Mouse (Mus musculus) T-cell, adult 2 months (primary cell): ENCODE data around the gene Os9.
A peak's percentile ranks its signal among the peaks of the same experiment; 100 is the strongest.
"Not testable (repeated sequence)": the region's sequence is repeated elsewhere in the genome, so short reads cannot be mapped to it uniquely, and the experiment has no call there.

Experiments used
- DNase-seq: peaks from one replicate; pipeline ENCODE4 v3.0.0; 2022; ENCODE audit warnings: low spot score

Gene Os9

GRCm38 (mm10) chr10:127121066-127121477, at the start of gene Os9:
Os9 (minus strand) TSS chr10:127121131.
- DNase-seq = peak; percentile 96

GRCm38 (mm10) chr10:127170002-127170401, 49.1 kb upstream of the Os9 start:
- DNase-seq = no peak

GRCm38 (mm10) chr10:127167614-127168192, 46.8 kb upstream of the Os9 start:
- DNase-seq = no peak

- no peak for DNase-seq
These were observed 46.1 kb upstream of the Os9 start for GRCm38 (mm10) chr10:127166771-127167613.

DNA sequence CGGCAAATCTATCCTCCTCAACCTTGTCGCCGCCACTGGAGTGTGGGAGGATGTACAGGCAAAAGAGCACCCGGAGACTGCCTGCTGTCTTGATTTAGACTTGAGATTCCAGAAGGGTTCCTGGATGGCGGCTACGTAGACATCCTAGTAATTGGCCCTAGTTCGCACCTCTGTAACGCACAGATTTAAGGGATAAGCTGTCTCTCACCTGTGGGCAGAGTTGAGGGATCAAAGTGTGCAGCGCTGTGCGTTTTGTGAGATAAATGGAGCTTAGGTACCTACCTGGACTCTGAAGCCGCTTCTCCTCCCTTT, 45.4 kb upstream of the Os9 start:
- no peak for DNase-seq

DNA sequence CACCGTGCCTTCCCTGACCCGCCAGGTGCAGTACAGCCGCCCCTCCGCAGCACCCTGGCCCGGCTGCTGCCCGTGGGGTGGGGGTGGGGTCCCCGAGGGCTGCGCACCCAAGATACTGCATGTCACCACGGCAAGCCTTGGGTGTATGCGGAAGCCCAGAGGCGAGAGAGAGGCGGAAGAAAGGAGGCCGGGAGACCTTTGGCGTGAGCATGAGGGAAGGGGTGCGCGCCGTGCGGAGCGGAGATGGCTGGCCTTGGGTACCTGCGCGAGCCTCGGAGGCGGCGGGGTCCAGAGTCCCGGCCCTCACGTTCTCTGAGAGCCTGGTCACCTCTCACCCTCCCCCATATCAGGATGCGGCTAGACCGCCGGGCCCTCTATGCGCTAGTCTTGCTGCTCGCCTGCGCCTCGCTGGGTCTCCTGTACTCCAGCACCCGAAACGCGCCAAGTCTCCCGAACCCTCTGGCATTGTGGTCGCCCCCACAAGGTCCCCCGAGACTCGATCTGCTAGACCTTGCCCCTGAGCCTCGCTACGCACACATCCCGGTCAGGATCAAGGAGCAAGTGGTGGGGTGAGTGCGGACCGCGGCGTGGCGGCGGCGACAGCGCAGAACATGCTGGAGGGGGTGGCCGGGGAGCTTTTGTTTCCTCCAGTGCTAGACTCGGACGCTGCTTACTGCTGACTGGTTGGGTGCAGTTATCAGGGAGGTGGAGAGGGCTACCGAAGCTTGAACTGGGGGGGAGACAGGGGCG, 44.9 kb upstream of the Os9 start:
- peak; percentile 83 for DNase-seq

DNA sequence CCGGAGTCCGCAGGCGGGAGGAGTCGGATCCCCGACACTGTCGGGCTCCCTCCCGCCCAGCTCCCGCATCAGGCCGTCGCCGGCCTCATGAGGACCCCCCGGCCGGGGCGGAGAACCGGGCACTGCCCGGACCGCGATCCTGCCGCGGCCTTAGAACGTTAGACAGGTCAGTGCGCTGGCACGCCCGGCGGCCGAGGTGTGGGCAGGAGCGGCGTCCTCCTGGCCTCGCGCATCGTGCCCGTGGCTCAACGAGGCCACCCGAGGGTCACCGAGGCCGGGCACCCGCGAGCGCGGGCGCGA, 44.4 kb upstream of the Os9 start:
- no peak for DNase-seq

DNA sequence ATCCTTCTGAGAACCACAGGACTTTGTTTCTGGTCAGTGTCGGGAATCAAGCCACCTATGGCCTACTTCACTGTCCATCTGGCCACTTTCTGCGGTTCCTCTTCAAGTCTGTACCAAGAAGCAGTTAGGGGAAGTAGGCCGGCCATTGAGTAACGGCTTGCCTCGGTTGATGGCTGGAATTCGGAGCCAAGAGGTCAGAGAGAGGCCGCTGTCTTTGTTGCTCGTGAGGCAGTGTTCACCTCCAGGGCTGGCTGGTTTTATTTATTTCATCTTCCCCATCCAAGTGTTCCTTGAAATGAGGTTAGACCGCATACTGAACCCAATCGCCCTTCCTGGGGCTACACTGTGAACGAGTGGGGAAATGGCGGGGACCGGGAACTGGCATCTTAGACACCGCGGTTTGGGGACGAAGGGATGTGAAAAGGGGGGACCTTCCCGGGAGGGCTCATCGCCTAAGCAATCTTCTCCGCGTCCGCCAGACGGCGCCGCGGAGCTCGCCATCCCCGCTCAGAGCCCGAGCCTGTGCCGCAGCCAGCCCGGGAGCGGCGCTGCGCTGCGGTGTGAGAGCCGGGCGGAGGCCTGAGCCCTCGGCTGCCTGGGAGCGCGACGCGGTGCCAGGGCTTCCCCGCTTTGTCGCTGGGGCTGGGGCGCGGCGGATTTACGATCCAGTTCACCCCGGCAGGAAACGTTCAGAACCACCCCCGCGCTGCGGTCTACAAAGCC, 43.9 kb upstream of the Os9 start, which contains the start of gene B4galnt1:
Gene B4galnt1 (plus strand): TSS at position 595 of the 723 bp plus-strand sequence.
- DNase-seq = peak; percentile 95

- no peak for DNase-seq
These were observed 43.3 kb upstream of the Os9 start for GRCm38 (mm10) chr10:127164190-127164589.

DNA sequence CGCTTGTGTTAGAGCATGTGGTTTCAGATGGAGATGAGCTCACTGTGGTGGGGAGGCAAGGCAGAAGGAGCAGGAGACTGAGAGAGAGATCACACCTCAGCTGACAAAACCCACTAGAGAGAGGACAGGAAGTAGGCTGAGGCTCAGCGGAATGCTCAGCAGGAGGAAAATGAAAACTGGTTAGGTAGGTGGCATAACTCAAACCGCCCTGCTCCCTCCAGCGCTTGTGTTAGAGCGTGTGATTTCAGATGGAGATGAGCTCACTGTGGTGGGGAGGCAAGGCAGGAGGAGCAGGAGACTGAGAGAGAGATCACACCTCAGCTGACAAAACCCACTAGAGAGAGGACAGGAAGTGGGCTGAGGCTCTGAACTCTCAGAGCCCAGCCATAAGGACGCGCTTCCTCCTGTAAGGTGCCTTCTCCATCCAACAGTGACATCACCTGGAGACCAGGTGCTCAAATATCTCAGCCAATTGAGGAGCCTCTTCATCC, 41.9 kb upstream of the Os9 start:
- DNase-seq = peak; percentile 96

- no peak for DNase-seq
These were observed 39.8 kb upstream of the Os9 start for GRCm38 (mm10) chr10:127160728-127161127.

GRCm38 (mm10) chr10:127160081-127160480, 39.1 kb upstream of the Os9 start:
- no peak for DNase-seq

GRCm38 (mm10) chr10:127158471-127158870, 37.5 kb upstream of the Os9 start:
- no peak for DNase-seq

- DNase-seq = no peak
These were observed 35.6 kb upstream of the Os9 start for GRCm38 (mm10) chr10:127156511-127156910.

- no peak for DNase-seq
These were observed 35.2 kb upstream of the Os9 start for GRCm38 (mm10) chr10:127156089-127156488.

- no peak for DNase-seq
These were observed 33.7 kb upstream of the Os9 start for GRCm38 (mm10) chr10:127154652-127155051.

GRCm38 (mm10) chr10:127154241-127154640, 33.3 kb upstream of the Os9 start:
- no peak for DNase-seq

GRCm38 (mm10) chr10:127153323-127153722, 32.4 kb upstream of the Os9 start:
- DNase-seq = no peak

DNA sequence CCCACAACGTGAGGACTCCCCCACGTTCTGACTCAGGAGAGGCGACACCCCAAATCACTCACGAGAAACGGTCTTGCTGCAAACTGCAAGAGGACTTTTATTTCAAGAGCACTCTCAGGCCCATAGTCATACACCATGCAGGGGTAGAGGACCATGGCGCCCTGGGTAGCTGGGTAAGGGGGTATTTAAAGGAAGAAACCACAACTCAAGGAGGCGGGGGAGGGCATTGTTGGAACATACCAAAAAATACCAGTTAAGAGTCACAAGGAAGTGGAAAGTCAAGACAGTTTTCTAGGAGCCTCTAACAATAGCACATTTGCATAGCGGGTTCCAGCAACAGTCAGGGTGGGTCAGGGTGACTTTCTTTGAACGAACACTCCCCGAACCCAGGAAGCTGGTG, 31.6 kb upstream of the Os9 start:
- not testable (repeated sequence) for DNase-seq

DNA sequence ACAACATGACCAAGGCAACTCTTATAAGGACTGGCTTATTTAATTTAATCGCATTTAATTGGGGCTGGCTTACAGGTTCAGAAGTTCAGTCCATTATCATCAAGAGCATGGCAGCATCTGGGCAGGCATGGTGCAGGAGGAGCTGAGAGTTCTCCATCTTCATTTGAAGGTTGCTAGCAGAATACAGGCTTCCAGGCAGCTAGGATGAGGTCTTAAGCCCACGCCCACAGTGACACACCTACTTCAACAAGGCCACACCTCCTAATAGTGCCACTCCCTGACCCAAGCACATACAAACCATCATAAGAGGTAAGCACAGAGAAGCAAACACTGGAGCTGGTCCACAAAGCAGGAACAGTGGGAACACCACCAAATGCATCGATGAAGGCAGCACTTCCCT, 30.3 kb upstream of the Os9 start:
- DNase-seq = not testable (repeated sequence)

GRCm38 (mm10) chr10:127150471-127150872, 29.5 kb upstream of the Os9 start:
- DNase-seq = peak; percentile 52

- DNase-seq = no peak
These were observed 26.2 kb upstream of the Os9 start for GRCm38 (mm10) chr10:127147135-127147534.
